Mouse (Mus musculus) thymus, postnatal 0 days (tissue): ENCODE results near the gene Mrps2. TPM values are rescaled to one million over a fixed set of nuclear protein-coding genes. Genes with fewer than 3 reads are reported as not detected.

Source experiments
- DNase-seq: peaks from one replicate; pipeline ENCODE4 v3.0.0-alpha.2; 2015; ENCODE audit warnings: low spot score
- polyA plus RNA-seq: library from polyadenylated mRNA; unstranded; fragments of >200 nt; fragmentation: Nextera tagmentation; extraction: Ambion mirVana; gene quantifications from 2 replicates; pipeline ENCODE4 v1.2.1, GENCODE M21; 2015

The Mrps2 gene
- 34.4 and 39.5 TPM in 2 replicates for polyA plus RNA-seq

DNA sequence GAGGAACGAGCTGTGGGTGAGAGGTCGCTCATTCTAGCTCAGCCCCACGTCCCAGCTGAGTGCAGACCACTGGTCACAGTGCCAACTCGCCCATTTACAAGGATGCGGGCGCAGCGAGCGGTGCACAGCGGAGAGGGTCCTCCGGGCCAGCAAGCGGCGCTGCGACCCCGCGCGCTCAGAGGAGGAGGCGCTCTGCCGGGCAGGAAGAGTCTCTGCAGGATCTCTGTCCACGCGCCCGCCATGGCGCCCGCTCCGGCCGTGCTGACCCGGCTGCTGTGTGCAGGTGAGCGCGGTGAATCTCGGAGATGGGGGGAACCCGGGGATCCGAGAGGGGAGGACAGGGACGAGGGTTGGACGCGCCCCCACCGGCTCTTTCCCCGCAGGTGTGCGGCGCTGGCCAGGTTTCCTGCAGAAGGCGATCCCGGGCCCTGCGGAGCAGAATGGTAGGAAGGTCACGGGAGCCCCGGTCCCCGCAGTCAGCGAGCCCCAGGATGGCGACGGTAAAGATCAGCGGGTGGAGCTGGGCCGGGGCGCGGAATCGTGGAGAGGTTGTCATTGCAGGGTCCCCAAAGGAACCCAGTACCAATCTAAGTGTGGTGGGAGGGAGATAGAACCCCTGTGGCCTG, at the start of gene Mrps2:
Gene Mrps2 (plus strand): TSS at position 207 of the 626 bp plus-strand sequence.
- peak; percentile 76 for DNase-seq

DNA sequence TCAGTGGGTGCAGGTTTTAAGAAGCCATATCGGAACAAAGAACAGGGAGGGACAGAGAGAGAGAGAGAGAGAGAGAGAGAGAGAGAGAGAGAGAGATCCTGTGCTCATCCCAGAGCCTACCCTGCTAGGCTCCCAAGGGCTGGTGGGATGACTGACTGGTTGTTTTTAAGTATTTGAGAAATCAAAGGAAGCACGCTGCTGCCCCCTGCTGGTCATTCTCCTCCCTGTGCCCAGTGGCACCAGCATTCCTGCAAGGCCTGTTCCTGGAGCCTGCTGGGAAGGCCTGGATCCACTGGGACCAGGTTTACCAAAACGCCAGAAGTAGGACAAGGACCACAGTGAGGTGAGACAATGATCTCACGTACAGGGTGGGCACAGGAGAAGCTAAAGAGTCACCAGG, 48.0 kb upstream of the Mrps2 start:
- DNase-seq: peak; percentile 38

DNA sequence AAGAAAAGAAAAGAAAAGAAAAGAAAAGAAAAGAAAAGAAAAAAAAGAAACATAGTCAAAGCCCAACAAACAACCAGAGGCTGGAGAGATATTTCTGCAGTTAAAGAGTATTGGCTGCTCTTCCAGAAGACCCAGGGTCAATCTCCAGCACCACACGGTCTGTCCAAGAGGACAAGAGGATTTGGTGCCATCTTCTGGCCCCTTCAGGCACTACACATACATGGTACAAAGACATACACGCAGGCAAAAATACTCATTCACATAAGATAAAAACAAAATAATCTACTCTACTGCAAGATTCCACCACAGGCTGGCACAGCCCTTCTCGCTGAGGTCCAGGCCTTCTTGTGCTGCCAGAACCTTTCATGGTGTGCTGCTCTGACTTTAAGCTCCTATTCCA, 44.7 kb upstream of the Mrps2 start:
- peak; percentile 29 for DNase-seq

DNA sequence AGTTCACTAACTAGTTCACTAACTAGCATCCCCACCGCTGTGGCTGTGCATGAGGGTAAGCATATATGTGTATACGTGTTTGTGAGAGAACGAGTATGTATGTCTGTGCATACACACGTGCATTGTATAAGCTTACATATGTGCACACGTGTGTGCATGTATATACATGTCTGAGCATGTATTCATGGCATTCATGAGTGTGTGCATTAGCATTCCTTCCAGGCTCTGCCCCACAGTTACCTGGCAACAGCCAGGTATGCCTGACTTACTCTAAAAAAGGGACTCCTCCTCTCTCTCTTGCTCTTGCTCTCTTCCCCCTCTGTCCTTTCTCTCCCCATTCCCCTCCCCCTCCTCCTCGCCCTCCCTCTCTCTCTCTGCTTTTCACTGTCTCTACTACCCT, 40.6 kb upstream of the Mrps2 start:
- no peak for DNase-seq

DNA sequence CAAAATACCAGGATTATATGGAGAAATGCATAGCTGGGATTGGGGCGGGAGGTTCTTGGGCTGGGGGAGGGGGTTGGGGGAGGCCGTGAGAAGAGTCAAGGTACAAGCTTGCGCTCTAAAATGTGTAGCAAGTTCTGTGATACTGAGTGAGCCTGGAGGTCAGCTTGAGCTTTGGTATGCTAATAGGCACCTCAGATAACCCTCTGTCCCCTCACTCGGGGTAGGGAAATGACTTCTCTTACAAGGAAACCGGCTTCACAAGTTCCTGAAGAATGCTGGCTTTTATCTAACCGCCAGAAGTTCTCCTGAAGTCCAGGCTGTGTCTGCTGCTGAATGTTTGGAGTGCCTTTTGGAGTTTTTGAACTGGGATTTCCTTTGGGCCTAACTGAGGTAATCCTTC, 37.0 kb upstream of the Mrps2 start:
- DNase-seq: no peak

DNA sequence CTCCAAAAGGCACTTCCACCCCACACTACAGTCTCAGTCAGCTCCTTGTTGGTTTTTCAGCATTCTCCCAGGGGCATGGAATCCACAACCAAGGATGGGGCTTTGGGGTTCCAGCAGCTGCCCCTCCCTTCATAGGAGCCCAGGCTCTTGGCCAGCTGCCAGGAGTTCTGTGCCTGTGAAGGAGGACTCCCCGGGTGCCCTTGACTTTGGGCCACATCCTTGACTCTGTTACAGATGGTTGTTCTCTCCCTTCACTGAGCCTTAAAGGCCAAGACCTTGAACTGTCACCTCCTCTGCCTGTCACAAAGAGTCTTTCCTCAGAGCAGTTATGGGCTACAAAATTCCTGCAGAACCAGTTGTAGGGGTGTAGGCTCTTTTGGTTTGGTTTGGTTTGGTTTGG, 35.1 kb upstream of the Mrps2 start:
- DNase-seq: no peak

DNA sequence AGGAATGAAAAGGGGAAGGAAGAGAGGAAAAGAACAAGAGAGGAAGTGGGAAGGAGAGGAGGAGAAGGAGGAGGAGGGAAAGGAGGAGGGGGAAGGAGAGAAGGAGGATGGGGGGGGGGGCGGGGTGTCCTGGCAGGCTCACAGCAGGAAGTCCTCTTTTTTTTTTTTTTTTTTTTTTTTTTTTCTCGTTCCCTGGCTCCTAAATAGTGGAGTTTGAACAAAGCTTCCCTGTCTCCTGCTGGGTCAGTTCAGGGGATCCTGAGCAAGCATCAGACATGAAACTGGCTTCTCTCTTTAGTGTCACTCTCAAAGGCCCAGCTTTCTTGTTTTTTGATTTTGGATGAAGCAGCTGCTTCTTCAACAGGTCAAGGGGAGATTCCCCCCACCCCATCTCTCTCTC, 34.4 kb upstream of the Mrps2 start:
- no peak for DNase-seq

DNA sequence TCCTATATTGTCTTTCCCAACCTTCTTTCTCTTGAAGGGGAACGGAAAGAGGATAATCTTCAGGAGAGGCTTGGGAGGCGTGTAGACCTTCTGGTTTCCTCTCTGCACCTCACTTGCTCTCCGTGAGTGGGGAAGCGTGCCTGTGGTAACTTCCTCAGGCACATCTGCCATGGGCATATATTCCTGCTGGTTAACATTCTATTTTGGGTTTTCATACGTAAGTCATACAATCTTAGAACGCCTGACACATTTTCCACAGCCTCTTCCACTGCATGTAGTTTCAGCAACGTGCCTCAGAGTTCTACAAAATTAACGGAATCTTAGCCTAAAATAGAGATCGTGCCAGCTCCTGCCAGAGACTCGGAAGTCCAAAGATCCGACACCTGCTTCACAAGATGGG, 32.5 kb upstream of the Mrps2 start:
- DNase-seq: no peak

DNA sequence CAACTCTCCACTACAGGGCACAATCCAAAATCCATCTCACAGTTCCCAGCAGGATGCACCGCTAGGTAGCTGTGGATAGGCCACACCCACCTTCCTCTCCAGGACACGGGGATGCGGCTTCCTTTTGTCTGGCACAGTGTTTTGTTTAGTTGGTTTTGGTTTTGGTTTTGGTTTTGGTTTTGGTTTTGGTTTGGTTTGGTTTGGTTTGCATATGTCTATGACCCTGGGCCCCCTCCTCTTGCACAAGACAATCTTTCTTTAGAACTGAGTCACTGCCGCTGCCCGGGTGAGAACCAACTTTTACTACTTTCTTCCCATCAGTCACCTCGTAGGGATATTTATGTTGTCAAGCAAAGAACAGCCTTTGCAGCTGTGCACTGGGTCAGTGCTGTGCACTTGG, 27.0 kb upstream of the Mrps2 start:
- DNase-seq: no peak

DNA sequence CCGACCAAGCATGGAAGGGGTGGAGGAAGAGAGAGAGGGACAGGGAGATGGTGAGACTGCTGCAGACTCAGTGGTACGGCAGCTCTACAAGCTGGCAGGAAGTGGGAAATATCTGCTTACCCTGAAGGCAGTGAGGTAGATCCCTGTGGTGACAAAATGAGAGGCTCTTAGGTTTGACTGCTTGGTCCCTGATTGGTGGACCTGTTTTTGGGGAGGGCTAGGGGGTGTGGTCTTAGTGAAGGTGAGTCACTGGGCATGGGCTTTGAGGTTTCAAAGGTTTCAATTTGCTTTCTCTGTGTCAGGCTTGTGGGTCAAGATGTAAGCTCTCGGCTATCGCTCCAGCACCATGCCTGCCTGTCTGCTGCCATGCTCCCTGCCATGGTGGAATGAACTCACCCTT, 22.8 kb upstream of the Mrps2 start:
- peak; percentile 30 for DNase-seq

DNA sequence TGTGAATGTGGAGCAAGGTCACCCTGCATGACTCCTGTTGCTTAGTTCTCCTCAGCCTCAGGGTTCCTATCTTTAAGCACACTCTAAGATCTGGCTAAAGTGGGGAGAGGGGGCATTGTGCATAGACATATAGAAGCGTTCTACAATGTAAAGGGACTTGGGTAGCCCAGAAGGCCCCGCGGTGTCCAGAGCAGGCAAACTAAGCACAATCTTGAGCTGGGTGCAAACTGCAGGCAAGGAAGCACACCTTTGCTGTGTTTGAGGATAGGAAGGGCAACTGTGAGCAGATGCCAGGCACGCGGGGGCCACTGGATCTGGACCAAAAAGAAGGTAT, 21.7 kb upstream of the Mrps2 start:
- no peak for DNase-seq

DNA sequence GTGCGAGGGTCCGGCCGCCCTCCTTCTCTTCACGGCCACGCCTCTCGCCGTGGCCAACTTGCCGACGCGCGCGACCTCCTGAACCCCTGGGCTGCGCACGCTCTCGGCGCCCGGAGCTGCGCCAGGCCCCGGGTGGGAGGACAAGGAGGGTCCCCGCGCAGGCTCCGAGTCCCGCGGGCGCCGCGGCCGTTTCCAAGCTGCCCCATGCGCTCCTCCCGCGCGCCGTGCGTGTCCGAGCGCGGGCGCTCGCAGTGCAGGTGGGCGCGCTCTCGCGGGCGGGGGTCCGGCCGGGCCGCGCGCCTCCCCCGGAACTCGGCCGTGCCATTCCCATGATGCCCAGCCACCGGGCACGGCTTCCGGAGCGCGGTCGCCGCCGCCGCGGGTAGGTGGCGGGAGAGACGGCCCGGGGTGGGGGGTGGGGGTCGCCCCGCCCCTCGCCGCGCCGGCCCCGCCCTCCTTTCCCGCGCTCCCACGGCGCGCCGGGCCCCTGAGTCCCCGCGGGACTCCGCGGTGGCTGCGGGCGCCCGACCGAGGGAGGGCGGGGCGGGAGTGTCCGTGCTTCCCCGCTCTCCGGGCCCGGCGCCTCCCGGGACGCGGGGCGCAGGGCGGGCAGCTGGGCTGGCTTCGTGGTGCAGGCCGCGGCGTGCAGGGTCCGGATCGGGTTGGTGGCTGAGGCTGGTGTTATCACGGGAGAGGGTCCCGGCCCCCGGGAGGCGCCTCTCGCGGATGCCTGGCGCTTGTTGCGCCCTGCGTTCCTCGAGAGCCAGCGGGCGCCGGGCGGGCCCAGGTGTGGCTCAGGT, 21.2 kb upstream of the Mrps2 start, which contains the start of gene Ppp1r26:
Gene Ppp1r26 (plus strand): TSS at position 286 of the 800 bp plus-strand sequence.
- peak; percentile 16 for DNase-seq

DNA sequence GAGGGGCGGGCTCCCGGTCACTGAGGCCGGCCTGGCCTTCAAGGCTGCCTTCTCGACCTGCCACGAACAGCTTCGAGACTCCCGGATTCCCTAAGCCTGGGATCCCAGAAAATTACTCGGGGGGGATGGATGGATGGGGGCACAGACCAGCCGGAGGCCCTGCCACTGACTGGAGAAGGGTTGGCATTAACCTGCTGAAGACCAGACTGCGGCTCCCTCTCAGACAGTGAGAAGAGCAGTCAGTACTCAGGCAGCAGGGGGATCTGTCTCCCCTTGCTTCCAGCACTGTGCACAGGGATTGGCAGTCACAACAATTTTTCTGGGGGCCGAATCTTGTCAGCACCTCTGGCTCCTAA, 20.6 kb upstream of the Mrps2 start:
- no peak for DNase-seq

DNA sequence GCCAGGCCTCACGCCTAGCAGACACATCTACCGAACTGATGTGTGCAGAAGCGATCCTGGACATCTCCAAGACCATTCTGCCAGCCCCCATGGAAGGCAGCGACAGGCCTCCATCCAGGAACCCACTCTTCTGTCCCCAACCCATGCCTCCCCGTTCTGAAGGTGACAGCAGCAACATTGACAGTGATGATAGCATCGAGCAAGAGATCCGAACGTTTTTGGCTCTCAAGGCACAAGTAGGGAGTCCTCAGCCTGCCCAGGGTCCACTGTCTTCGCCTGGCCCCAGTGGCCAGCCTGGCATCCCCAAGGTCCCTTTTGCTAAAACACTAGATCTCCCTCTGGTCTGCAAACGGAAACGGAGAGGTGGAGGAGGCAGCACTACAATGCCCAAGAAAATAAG, 16.2 kb upstream of the Mrps2 start:
- DNase-seq: no peak

DNA sequence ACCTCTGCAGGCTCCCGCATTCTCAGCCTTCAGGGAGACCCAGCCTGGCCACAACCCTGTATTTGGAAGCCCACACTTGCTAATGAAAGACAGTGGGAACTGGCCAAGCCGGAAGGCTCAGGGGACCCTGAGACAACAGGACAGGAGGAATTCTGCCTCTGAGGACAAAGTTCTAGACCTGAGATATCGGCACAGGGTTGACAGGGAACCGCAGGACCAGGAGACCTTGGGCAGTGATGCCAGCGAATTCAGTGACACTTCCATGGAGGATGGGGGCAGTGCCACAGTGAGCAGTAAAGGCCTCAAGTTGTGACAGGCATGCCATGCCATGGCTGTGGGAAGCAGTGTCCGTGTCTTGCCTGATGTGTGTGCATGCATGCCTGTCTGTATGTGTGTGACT, 14.3 kb upstream of the Mrps2 start:
- DNase-seq: no peak

DNA sequence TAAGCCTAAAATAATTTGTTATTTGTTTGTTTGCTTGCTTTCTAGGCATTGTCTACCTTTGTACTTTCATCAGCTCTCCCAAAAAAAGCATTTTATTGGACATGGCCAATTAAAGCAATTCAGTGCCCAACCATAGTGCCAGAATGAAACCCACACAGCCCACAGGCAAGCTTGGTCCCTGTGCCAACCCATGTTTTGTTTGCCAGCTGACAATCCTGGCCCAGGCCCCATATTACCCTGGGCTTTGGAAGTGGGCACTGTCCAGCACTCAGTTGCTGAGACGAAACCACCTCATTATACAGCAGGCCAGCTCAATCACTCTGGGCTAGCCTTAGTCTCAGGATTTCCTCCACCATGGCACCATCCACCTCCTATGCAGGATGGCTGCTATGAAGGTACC, 11.2 kb upstream of the Mrps2 start:
- DNase-seq: no peak

DNA sequence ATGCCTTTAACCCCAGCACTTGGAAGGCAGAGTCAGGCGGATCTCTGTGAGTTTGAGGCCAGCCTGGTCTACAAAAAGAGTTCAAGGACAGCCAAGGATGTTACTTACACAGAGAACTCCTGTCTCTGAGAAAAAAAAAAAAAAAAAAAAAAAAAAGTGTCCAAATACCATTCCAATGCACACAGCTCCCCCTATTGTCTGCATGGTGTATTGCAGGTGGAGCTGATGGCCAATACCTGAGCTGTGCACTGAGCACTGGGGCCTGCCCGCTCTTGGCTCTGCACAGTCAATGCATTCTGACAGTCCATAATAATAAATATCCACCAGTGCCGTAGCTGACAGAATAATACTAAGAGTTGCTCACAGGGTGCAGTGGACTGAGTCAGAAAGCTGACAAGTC, 3.9 kb upstream of the Mrps2 start:
- peak; percentile 54 for DNase-seq

DNA sequence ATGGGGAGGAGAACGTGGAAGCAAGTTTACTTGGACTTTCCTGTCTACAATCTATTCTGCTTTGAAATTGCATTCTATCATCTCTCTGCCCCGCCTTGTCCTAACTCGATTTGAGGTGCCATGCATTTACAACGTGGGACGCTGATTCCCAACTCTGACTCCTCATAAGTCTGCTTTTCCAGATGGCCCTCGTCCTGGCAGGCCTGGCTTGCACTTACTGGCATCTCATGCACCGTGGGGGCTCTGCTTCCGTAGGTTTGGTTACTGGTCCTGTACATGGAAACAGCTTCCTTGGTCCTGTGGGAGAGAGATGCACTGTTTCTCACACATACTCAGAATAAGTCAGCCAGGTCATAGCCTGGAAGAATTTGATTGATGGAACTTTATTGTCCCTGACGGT, 2.9 kb upstream of the Mrps2 start:
- no peak for DNase-seq

DNA sequence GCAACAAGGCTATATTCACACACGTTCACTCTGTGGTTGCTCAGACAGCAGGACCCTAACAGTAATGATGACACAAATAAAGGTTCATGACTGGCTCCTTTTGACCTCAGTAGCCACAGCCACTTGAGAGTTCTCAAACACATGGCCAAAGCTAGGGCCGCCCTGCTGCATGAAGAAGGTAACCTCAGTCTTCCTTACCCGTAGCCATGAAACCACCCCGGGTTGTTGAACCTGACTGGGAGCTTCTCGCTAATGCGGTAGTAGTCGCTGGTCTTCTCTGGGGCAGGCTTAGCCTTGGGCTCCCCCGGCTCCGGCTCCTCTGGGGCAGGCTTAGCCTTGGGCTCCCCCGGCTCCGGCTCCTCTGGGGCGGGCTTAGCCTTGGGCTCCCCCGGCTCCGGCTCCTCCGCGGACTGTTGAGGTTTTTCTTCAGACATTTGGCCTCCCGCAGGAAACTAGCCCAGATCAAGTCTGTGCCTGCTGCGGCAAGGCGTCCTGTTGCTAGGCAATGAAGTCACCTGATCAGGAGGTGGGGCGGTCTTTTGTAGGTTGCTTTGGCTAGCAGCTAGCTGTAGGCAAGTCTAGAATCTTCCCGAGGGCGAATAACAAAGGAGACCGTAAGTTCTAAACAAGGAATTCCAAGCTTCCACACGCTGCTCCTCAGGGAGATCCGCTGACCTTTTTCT, 1.9 kb upstream of the Mrps2 start, which contains the start of gene 1700007K13Rik:
Gene 1700007K13Rik (minus strand): TSS at position 497 of the 683 bp plus-strand sequence.
- DNase-seq: peak; percentile 68

DNA sequence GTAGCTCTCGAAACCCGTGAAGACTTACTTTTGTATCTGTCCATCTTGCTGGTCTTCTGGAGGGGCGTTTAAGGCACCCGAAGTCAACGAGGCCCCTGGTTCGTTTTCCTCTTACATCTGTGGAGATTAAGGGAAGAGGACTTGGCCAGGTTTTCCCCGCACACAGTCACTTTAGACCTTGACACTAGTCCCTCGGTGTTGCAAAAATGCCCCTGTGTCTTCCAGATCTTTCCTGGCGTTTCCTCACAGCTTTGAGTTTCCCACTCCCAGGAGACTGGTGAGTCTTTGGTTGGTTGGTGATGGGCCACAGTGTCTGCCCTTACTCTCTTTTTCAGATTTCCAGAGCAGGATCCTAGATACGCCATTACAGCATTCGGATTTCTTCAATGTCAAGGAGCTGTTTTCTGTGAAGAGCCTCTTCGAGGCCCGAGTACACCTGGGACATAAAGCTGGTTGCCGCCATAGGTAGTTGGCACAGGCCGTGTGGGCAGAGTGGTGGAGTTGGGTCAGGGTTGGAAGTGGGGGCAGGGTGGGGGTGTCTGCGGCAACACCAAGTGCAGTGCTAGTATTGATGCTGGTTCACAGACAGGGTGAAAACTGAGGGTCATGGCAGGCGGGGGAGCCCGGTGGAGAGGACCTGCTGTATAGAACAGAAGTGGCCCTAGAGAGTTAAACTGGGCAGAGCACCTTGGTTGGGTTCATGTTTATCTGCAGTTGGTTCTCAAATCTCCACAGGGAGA, 790 bp downstream of the Mrps2 start:
- no peak for DNase-seq

DNA sequence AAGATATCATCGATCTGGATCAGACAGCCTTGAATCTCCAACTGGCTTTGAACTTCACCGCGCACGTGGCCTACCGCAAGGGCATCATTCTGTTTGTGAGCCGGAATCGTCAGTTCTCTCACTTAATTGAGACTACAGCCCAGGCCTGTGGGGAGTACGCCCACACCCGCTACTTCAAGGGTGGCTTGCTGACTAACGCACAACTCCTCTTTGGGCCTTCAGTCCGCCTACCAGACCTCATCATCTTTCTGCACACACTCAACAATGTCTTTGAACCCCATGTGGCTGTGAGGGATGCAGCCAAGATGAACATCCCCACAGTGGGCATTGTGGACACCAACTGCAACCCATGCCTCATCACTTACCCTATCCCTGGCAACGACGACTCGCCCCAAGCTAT, 1.6 kb downstream of the Mrps2 start:
- no peak for DNase-seq

DNA sequence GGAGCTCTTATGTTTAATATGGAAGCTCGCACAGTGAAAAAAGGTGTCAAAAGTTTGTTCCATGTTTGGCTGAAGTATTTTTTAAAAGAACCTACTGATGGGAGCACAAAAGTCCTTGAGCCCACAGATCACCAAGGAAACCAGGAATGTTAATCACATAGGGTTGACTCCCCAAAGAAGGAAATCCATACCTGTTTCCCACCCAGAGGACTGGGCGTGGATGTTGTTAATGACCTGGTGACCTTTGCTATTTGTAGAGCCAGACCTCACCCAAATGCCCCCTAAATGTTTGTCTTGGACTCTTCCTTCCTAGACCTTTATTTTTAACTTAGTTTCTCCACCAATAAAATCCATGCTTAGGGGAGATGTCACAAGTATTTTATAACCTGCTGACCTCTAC, 2.7 kb downstream of the Mrps2 start:
- DNase-seq: no peak
